Mouse (Mus musculus) embryonic facial prominence, embryonic 15.5 days (tissue): Measurements from ENCODE around the gene Icam1. TPM values are rescaled to one million over a fixed set of nuclear protein-coding genes. Genes with fewer than 3 reads are reported as not detected.

Experiments used
- ATAC-seq: fragments of 200-750 bp; cut with Nextera tagmentation; 2 replicates; pipeline ENCODE4 v1.8.0; 2017; ENCODE audit warnings: low read depth, moderate TSS enrichment; ENCODE audit not compliant: insufficient number of reproducible peaks, low FRiP score, low TSS enrichment
- H3K27ac ChIP-seq: fragments of 300-500 bp; sonication (generic); replicated peaks from 2 replicates; pipeline ENCODE4 v1.5.1; 2015; ENCODE audit warnings: mild to moderate bottlenecking, inconsistent platforms
- H3K27me3 ChIP-seq: fragments of 300-500 bp; sonication (generic); 2 replicates; pipeline ENCODE4 v1.6.1; 2015; ENCODE audit warnings: inconsistent platforms
- H3K36me3 ChIP-seq: fragments of 300-500 bp; sonication (generic); 2 replicates; pipeline ENCODE4 v1.6.1; 2015; ENCODE audit warnings: mild to moderate bottlenecking, inconsistent platforms
- H3K4me1 ChIP-seq: fragments of 300-500 bp; sonication (generic); 2 replicates; pipeline ENCODE4 v1.6.1; 2015; ENCODE audit warnings: inconsistent platforms
- H3K4me2 ChIP-seq: fragments of 300-500 bp; sonication (generic); replicated peaks from 2 replicates; pipeline ENCODE4 v1.6.1; 2015; ENCODE audit warnings: mild to moderate bottlenecking, inconsistent platforms
- H3K4me3 ChIP-seq: fragments of 300-500 bp; sonication (generic); replicated peaks from 2 replicates; pipeline ENCODE4 v1.5.1; 2015; ENCODE audit warnings: mild to moderate bottlenecking, inconsistent platforms
- H3K9ac ChIP-seq: fragments of 300-500 bp; sonication (generic); 2 replicates; pipeline ENCODE4 v1.6.1; 2015; ENCODE audit warnings: inconsistent platforms
- H3K9me3 ChIP-seq: fragments of 300-500 bp; sonication (generic); replicated peaks from 2 replicates; pipeline ENCODE4 v1.6.1; 2016; ENCODE audit warnings: inconsistent platforms
- WGBS: fragments of 180-500 bp; shearing (Covaris S2); methylation state at CpG from one replicate; pipeline ENCODE4 v1.1.7; 2015; 5-methylcytosine and 5-hydroxymethylcytosine counted together
- polyA plus RNA-seq: library from polyadenylated mRNA; unstranded; fragments of >200 nt; fragmentation: Nextera tagmentation; extraction: Ambion mirVana; gene quantifications from 2 replicates; pipeline ENCODE4 v1.2.1, GENCODE M21; 2015

Gene Icam1
- polyA plus RNA-seq, 1 experiment from 2014 or later: 21.7 TPM

DNA sequence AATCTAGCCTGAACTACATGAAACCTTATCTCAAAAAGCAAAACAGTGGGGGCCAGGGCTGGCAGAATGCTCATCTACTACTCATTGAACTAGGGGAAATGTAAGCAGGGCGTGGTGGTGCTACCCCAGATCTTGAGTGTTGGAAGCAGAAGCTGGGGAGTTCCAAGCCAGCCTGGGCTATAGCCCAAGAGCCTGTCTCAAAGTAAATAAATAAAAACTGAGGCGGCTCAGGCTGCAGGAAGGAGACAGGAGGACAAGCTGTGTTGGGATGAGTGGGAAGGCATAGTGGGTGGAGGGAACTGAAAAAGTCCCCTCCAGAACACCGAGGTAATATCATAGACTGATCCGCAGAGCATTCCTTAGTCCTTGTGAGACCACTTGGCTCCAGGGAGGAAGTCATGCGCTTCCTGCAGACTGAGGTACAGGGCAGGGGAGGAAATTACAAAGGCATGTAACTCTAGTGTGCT, 3.9 kb upstream of the Icam1 start:
- no peak overlapping the region for H3K4me3 ChIP-seq
- H3K9me3 ChIP-seq: no peaks in the 10 kb centered on the region
- peaks cover 25% of the 10 kb centered on the region for H3K27me3 ChIP-seq
- H3K36me3 ChIP-seq: peaks cover 25% of the 10 kb centered on the region
- no peak overlapping the region for H3K4me2 ChIP-seq
- 0 out of 2 replicates have a peak overlapping the region, but pooled peaks have one; percentile 34 for H3K27ac ChIP-seq
- ATAC-seq: no peak
- H3K9ac ChIP-seq: no peak overlapping the region
- peaks cover 21% of the 10 kb centered on the region for H3K4me1 ChIP-seq
- WGBS: 51% methylated on average over 5 of the region's 5 CpGs

DNA sequence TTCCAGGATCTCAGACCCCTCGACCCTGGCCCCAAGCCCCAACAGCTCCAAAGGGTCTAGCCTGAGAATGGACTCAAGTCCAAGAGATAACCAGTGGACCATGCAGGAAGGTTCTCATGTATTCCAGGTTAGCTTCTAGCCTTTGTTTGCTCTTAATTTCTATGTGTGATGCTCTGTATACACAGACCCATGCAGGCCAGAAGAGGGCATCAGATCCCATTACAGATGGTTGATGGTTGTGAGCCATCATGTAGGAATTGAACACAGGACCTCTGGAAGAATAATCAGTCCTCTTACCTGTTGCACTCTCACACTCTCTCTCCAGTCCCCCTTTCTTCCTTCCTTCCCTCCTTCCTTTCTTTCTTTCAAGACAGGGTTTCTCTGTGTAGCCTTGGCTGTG, 3.4 kb upstream of the Icam1 start:
- Histone ChIP-seq H3K36me3 (peaks cover 20% of the 10 kb centered on the region), H3K9me3 (no peaks in the 10 kb centered on the region), H3K27ac (no peak overlapping the region), H3K4me3 (no peak overlapping the region), H3K27me3 (peaks cover 28% of the 10 kb centered on the region), H3K4me2 (no peak overlapping the region), H3K4me1 (peaks cover 26% of the 10 kb centered on the region), H3K9ac (no peak overlapping the region)
- no peak for ATAC-seq
- 54% methylated on average over 1 of the region's 1 CpGs for WGBS

DNA sequence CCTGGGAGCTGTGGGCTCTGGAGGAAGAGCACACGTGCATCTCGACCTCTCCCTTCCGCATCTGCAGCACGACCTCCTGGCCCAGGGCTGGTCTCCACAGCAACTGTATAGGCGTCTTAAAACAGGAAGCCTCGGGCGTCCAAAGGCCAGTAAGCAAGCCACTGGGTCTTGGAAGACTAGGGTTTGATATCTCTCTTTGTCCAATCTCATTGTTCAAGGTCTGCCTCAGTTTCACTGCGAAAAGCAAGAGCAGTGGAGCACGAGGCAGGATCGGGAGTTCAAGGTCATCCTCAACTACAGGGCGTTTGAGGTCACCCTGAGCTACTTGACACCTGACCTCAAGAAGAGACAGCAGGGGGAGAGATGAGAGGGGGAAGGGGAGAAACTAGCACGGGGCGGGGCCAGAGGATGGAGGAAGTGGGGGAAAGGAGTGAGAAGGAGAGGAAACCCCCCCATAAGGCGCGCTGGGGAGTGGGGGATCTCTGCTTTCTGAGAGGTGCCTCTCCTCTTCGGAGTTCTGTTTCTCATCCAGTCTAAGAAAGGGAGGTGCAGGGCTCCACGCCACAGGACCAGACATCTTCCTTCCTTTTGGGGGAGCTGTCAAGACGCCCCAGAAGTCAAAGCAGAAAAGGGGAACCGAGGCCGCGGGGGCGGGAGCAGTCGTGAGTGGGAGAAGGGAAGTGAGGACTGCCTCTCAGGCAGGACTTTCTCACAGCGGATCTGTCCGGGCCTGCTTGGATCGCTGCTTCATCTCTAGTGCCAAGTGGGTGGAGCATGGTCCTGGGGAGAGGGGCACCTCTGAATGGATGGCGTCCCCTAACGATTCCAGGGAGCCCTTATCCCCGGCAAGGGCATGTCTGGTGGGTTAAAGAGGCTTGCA, 854 bp upstream of the Icam1 start:
- Histone ChIP-seq H3K4me1 (peaks cover 26% of the 10 kb centered on the region), H3K27ac (peak overlapping the region; percentile 48), H3K4me3 (peak overlapping the region; percentile 49), H3K9me3 (no peaks in the 10 kb centered on the region), H3K27me3 (peaks cover 35% of the 10 kb centered on the region), H3K36me3 (no peaks in the 10 kb centered on the region), H3K9ac (peak overlapping the region; percentile 37; the same call in 1 of the 2 replicates), H3K4me2 (peak overlapping the region; percentile 75)
- ATAC-seq: peak; percentile 53; the same call in 1 of the 2 replicates
- 3% methylated on average over 28 of the region's 29 CpGs for WGBS

DNA sequence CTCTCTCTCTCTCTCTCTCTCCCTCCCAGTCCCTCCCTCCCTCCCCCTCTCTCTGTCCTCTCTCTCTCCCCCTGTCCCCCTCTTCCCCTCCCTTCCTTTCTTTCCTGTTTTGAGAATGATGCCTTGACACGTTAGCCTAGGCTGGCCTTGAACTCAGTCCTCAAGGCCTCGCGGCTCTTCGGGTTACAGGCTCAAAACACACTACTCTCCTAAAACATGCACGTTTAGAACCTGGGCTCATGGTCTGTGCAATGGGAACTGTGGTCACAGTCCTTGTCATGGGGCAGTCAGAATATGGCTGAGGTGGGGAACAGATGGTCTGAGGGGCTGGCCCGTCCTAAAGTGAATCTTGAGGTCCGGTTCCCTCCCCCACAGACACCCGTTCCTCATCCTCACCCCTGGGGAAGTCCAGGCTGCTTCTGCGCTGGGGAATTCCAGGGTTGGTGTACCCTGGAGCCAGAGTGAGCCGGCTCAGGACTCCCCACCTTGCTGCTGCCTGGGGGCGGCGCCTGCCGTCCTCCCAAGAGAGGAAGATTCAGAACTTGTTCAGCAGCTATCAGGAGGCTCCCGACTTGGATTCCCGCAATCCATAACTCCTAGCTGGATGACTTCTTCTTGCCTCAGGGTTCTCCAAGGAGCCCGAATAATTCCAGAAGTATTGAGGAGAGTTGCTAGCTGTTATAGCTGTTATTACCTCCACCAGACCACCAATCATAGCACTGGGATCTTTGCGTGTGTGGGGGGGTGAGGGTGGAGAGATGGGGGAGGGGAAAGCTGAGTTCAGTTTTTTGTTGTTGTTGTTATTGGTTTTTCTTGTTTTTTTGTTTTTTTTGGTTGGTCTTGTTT, 769 bp downstream of the Icam1 start:
- Histone ChIP-seq H3K4me1 (peaks cover 26% of the 10 kb centered on the region), H3K4me3 (peak overlapping the region; percentile 49), H3K4me2 (peak overlapping the region; percentile 75), H3K9ac (no peak overlapping the region), H3K27ac (peak overlapping the region; percentile 28; the same call in 1 of the 2 replicates), H3K9me3 (no peaks in the 10 kb centered on the region), H3K36me3 (0 out of 2 replicates have a peak, but pooled peaks cover 4% of the 10 kb centered on the region), H3K27me3 (peaks cover 35% of the 10 kb centered on the region)
- no peak for ATAC-seq
- WGBS: 3% methylated on average over 17 of the region's 17 CpGs

DNA sequence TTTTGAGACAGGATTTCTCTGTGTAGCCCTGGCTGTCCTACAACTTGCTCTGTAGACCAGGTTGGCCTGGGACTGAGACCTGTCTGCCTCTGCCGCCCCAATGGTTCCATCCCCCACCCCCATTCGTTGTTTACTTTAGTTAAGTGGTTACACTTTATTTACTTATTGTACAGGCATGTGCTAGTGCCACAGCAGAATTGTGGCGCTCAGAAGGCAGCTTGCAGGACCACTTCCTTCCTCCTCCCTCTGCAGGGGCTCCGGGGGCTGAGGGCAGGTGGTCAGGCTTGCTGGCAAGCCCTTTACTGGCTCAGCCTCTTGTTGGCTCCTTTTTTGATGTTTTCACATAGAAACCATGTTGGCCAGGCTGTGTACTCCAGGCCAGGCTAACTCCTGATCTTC, 1.4 kb downstream of the Icam1 start:
- Histone ChIP-seq H3K36me3 (0 out of 2 replicates have a peak, but pooled peaks cover 4% of the 10 kb centered on the region), H3K27ac (no peak overlapping the region), H3K9me3 (no peaks in the 10 kb centered on the region), H3K4me3 (peak overlapping the region; percentile 49), H3K4me1 (peaks cover 26% of the 10 kb centered on the region), H3K4me2 (peak overlapping the region; percentile 75), H3K27me3 (peaks cover 35% of the 10 kb centered on the region), H3K9ac (no peak overlapping the region)
- no peak for ATAC-seq
- 35% methylated on average over 4 of the region's 4 CpGs for WGBS

DNA sequence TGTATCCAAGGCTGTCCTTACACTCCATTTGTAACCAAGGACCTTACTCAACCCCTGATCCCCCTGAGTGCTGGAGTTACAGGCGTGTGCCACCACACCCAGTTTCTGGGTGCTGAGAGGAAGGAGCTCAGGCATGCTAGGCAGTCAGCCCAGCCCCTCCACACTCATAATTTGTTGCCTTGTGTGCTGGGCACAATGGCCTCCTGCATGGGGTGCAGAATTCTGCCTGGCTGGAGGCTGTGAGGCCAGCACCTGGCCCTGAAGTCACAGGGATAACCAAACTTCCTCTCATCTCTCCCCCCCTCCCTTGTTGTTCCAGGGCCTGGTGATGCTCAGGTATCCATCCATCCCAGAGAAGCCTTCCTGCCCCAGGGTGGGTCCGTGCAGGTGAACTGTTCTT, 2.8 kb downstream of the Icam1 start:
- no peak for ATAC-seq
- peaks cover 35% of the 10 kb centered on the region for H3K27me3 ChIP-seq
- peaks cover 26% of the 10 kb centered on the region for H3K4me1 ChIP-seq
- H3K9ac ChIP-seq: no peak overlapping the region
- no peak overlapping the region for H3K27ac ChIP-seq
- H3K4me3 ChIP-seq: no peak overlapping the region
- 0 out of 2 replicates have a peak, but pooled peaks cover 4% of the 10 kb centered on the region for H3K36me3 ChIP-seq
- no peaks in the 10 kb centered on the region for H3K9me3 ChIP-seq
- H3K4me2 ChIP-seq: no peak overlapping the region
- 68% methylated on average over 2 of the region's 2 CpGs for WGBS

DNA sequence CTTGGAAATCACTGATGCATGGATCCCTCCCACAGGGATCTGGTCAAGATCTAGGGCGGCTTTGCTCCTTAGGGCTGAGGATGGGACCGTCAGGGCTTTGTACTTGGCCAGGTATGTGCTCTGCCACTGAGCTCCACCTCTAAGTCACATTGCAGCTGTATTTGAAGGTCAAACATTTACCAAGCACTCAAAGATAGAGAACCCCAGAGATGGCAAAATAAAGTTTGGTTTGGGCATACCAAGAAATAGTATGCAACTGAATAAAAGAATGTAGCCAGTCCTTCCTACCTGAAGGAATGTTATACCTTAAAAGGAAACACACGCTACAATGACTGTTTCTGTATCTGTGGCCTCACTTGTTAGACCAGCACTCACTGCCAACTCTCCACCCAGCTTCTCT, 5.6 kb downstream of the Icam1 start:
- Histone ChIP-seq H3K27me3 (peaks cover 15% of the 10 kb centered on the region), H3K27ac (no peak overlapping the region), H3K36me3 (0 out of 2 replicates have a peak, but pooled peaks cover 4% of the 10 kb centered on the region), H3K9me3 (no peaks in the 10 kb centered on the region), H3K9ac (no peak overlapping the region), H3K4me1 (peaks cover 9% of the 10 kb centered on the region), H3K4me3 (no peak overlapping the region), H3K4me2 (no peak overlapping the region)
- 75% methylated on average over 3 of the region's 3 CpGs for WGBS
- no peak for ATAC-seq

DNA sequence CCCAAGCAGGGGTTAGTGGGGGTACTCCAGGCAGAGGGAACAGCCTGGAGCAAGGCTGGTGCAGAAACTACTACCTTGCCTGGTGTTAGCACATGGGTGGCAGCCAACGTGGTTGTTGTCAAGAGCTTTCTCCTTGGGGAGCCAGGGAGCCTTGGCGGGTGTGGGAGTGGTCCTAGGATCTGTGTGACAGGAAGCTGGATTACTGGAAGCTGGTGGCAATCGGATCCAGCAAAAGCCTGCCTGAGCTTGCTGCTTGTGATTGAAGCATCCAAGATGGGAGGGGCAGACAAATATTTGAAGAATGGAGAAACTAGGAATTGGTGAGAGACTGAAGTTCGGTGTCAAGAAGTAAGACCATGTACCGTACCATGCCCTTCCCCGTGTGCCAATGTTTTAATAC, 6.5 kb downstream of the Icam1 start:
- no peak for ATAC-seq
- Histone ChIP-seq H3K9ac (no peak overlapping the region), H3K4me3 (no peak overlapping the region), H3K9me3 (no peaks in the 10 kb centered on the region), H3K27me3 (peaks cover 7% of the 10 kb centered on the region), H3K27ac (no peak overlapping the region), H3K4me1 (peaks cover under 1% of the 10 kb centered on the region; the same call in 1 of the 2 replicates), H3K4me2 (no peak overlapping the region), H3K36me3 (0 out of 2 replicates have a peak, but pooled peaks cover 4% of the 10 kb centered on the region)
- 38% methylated on average over 6 of the region's 6 CpGs for WGBS

DNA sequence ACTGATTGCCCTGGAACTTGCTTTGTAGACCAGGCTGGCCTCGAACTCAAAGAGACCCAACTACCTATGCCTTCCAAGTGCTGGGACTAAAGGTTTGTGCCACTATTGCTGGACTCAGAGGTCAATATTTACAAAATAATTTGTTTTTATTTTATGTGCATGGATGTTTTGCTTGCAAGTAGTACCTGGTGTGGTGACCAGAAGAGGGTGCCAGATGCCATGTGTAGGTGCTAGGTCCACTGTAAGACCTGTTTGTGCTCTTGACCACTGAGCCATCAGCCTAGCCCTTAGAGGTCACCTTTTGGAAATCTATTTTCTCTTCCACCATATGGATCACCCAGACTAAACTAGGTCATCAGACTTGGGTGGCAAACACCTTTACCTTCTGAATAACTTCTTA, 6.9 kb downstream of the Icam1 start:
- Histone ChIP-seq H3K4me2 (no peak overlapping the region), H3K36me3 (0 out of 2 replicates have a peak, but pooled peaks cover 4% of the 10 kb centered on the region), H3K27me3 (peaks cover 7% of the 10 kb centered on the region; the same call in 1 of the 2 replicates), H3K9ac (no peak overlapping the region), H3K4me1 (0 out of 2 replicates have a peak, but pooled peaks cover under 1% of the 10 kb centered on the region), H3K9me3 (no peaks in the 10 kb centered on the region), H3K27ac (no peak overlapping the region), H3K4me3 (no peak overlapping the region)
- ATAC-seq: no peak
- 67% methylated on average over 1 of the region's 1 CpGs for WGBS

DNA sequence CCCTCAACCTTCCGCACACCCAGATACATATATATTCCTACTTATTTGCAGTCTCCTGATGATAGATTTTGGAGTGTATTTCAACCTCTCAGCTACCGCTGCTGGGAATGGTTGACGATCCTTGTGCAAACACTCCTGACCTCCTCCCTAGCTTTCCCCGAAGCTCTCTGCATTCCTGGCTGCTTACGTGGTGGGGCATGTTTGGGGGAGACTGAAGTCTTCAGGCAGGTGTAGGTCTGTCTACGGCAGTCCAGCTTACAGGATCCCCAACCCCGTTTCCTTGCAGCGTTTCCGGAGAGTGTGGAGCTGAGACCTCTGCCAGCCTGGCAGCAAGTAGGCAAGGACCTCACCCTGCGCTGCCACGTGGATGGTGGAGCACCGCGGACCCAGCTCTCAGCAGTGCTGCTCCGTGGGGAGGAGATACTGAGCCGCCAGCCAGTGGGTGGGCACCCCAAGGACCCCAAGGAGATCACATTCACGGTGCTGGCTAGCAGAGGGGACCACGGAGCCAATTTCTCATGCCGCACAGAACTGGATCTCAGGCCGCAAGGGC, 9.5 kb downstream of the Icam1 start:
- H3K4me1 ChIP-seq: peaks cover 17% of the 10 kb centered on the region
- H3K27ac ChIP-seq: no peak overlapping the region
- peaks cover 19% of the 10 kb centered on the region for H3K27me3 ChIP-seq
- WGBS: 61% methylated on average over 19 of the region's 19 CpGs
- ATAC-seq: no peak
- H3K9ac ChIP-seq: no peak overlapping the region
- no peaks in the 10 kb centered on the region for H3K9me3 ChIP-seq
- 0 out of 2 replicates have a peak, but pooled peaks cover 4% of the 10 kb centered on the region for H3K36me3 ChIP-seq
- H3K4me3 ChIP-seq: no peak overlapping the region
- H3K4me2 ChIP-seq: no peak overlapping the region
